Mouse (Mus musculus) hindbrain, embryonic 15.5 days (tissue): ENCODE measurements around the gene Ptgr2. TPM values are rescaled to one million over a fixed set of nuclear protein-coding genes. Genes with fewer than 3 reads are reported as not detected.
"Not testable (repeated sequence)": the region's sequence is repeated elsewhere in the genome, so short reads cannot be mapped to it uniquely, and the experiment has no call there.

Experiments
- ATAC-seq: fragments of 200-750 bp; cut with Nextera tagmentation; 2 replicates; pipeline ENCODE4 v1.8.0; 2017; ENCODE audit warnings: low read depth, moderate number of reproducible peaks, moderate TSS enrichment; ENCODE audit not compliant: low FRiP score
- H3K27ac ChIP-seq: fragments of 300-500 bp; sonication (generic); replicated peaks from 2 replicates; pipeline ENCODE4 v1.5.1; 2015; ENCODE audit warnings: mild to moderate bottlenecking, inconsistent platforms
- H3K27me3 ChIP-seq: fragments of 300-500 bp; sonication (generic); 2 replicates; pipeline ENCODE4 v1.6.1; 2015; ENCODE audit warnings: control low read depth, inconsistent platforms
- H3K36me3 ChIP-seq: fragments of 300-500 bp; sonication (generic); 2 replicates; pipeline ENCODE4 v1.6.1; 2015; ENCODE audit warnings: control low read depth, inconsistent platforms
- H3K4me1 ChIP-seq: fragments of 300-500 bp; sonication (generic); replicated peaks from 2 replicates; pipeline ENCODE4 v1.6.1; 2015; ENCODE audit warnings: control low read depth, inconsistent platforms
- H3K4me2 ChIP-seq: fragments of 300-500 bp; sonication (generic); 2 replicates; pipeline ENCODE4 v1.6.1; 2015; ENCODE audit warnings: moderate library complexity, mild to moderate bottlenecking, inconsistent platforms
- H3K4me3 ChIP-seq: fragments of 300-500 bp; sonication (generic); 2 replicates; pipeline ENCODE4 v1.5.1; 2015; ENCODE audit warnings: mild to moderate bottlenecking, inconsistent platforms
- H3K9ac ChIP-seq: fragments of 300-500 bp; sonication (generic); 2 replicates; pipeline ENCODE4 v1.6.1; 2015; ENCODE audit warnings: inconsistent platforms
- H3K9me3 ChIP-seq: fragments of 300-500 bp; sonication (generic); 2 replicates; pipeline ENCODE4 v1.6.1; 2016; ENCODE audit warnings: control low read depth, inconsistent platforms
- WGBS: fragments of 180-500 bp; shearing (Covaris S2); methylation state at CpG from one replicate; pipeline ENCODE4 v1.1.7; 2015; 5-methylcytosine and 5-hydroxymethylcytosine counted together
- polyA plus RNA-seq: library from polyadenylated mRNA; unstranded; fragments of >200 nt; fragmentation: Nextera tagmentation; extraction: Ambion mirVana; gene quantifications from 2 replicates; pipeline ENCODE4 v1.2.1, GENCODE M21; 2015

Ptgr2 gene
- polyA plus RNA-seq, 1 experiment from 2014 or later, result 13.6 TPM

GRCm38 (mm10) chr12:84316006-84316405 lies 31.0 kb downstream of the Ptgr2 start:
- Histone ChIP-seq H3K27ac (peak overlapping the region; percentile 90), H3K27me3 (no peaks in the 10 kb centered on the region), H3K9me3 (no peaks in the 10 kb centered on the region), H3K36me3 (no peaks in the 10 kb centered on the region), H3K4me3 (peak overlapping the region; percentile 86), H3K4me1 (peaks cover 20% of the 10 kb centered on the region), H3K9ac (peak overlapping the region; percentile 95), H3K4me2 (peak overlapping the region; percentile 82)
- ATAC-seq, result no peak
- 46% methylated on average over 7 of the region's 7 CpGs for WGBS

- Histone ChIP-seq H3K9ac (peak within 1 kb of the TSS; percentile 95), H3K36me3 (no peaks in the 10 kb centered on the region), H3K4me2 (peak within 1 kb of the TSS; percentile 82), H3K4me3 (peak within 1 kb of the TSS; percentile 86), H3K9me3 (no peaks in the 10 kb centered on the region), H3K4me1 (peaks cover 23% of the 10 kb centered on the region), H3K27ac (peak within 1 kb of the TSS; percentile 90), H3K27me3 (no peaks in the 10 kb centered on the region)
- ATAC-seq, result peak; percentile 96
- under 1% methylated on average over 77 of the region's 77 CpGs for WGBS
Observed at GRCm38 (mm10) chr12:84316721-84317621, 31.9 kb downstream of the Ptgr2 start, which contains the start of gene Zfp410. Zfp410 (plus strand) TSS chr12:84316852.

- H3K9ac ChIP-seq, result no peak overlapping the region
- ATAC-seq, result no peak
Observed at GRCm38 (mm10) chr12:84327111-84327512, 42.1 kb downstream of the Ptgr2 start.

GRCm38 (mm10) chr12:84336963-84337625 lies 52.1 kb downstream of the Ptgr2 start:
- Histone ChIP-seq H3K4me2 (no peak overlapping the region), H3K27me3 (no peaks in the 10 kb centered on the region), H3K4me1 (no peaks in the 10 kb centered on the region), H3K36me3 (peaks cover 64% of the 10 kb centered on the region), H3K4me3 (no peak overlapping the region), H3K9me3 (no peaks in the 10 kb centered on the region), H3K27ac (no peak overlapping the region), H3K9ac (no peak overlapping the region)
- no peak for ATAC-seq
- WGBS, result 91% methylated on average over 11 of the region's 11 CpGs

More at GRCm38 (mm10) chr12:84327111-84327512, 42.1 kb downstream of the Ptgr2 start:
- H3K4me1 ChIP-seq, result no peaks in the 10 kb centered on the region
- H3K27me3 ChIP-seq, result no peaks in the 10 kb centered on the region
- no peak overlapping the region for H3K4me3 ChIP-seq
- WGBS, result 86% methylated on average over 4 of the region's 4 CpGs
- no peaks in the 10 kb centered on the region for H3K9me3 ChIP-seq
- H3K27ac ChIP-seq, result no peak overlapping the region
- H3K4me2 ChIP-seq, result no peak overlapping the region
- peaks cover 47% of the 10 kb centered on the region for H3K36me3 ChIP-seq

- no peak for ATAC-seq
- Histone ChIP-seq H3K4me2 (no peak overlapping the region), H3K4me1 (no peaks in the 10 kb centered on the region), H3K9me3 (no peaks in the 10 kb centered on the region), H3K9ac (no peak overlapping the region), H3K4me3 (no peak overlapping the region), H3K36me3 (peaks cover 70% of the 10 kb centered on the region), H3K27me3 (no peaks in the 10 kb centered on the region), H3K27ac (no peak overlapping the region)
- 37% methylated on average over 2 of the region's 2 CpGs for WGBS
Observed at GRCm38 (mm10) chr12:84347192-84347591, 62.2 kb downstream of the Ptgr2 start.

GRCm38 (mm10) chr12:84358699-84359098 lies 73.7 kb downstream of the Ptgr2 start:
- H3K9ac ChIP-seq, ATAC-seq, H3K27me3 ChIP-seq, H3K4me3 ChIP-seq, H3K27ac ChIP-seq, H3K4me2 ChIP-seq, H3K9me3 ChIP-seq: not testable (repeated sequence)
- 89% methylated on average over 2 of the region's 2 CpGs for WGBS
- H3K4me1 ChIP-seq, result peaks cover 23% of the 10 kb centered on the region
- H3K36me3 ChIP-seq, result peaks cover 34% of the 10 kb centered on the region

GRCm38 (mm10) chr12:84361555-84362489 lies 76.8 kb downstream of the Ptgr2 start, which contains the start of the genes Coq6 and Fam161b:
Coq6 (plus strand) TSS chr12:84361657.
Fam161b (minus strand) TSS chr12:84361833.
- Histone ChIP-seq H3K27me3 (no peaks in the 10 kb centered on the region), H3K4me1 (peaks cover 24% of the 10 kb centered on the region), H3K36me3 (peaks cover 6% of the 10 kb centered on the region), H3K27ac (peak within 1 kb of the TSS; percentile 79), H3K4me3 (peak within 1 kb of the TSS; percentile 97), H3K9me3 (no peaks in the 10 kb centered on the region), H3K4me2 (peak within 1 kb of the TSS; percentile 81), H3K9ac (peak within 1 kb of the TSS; percentile 88)
- under 1% methylated on average over 51 of the region's 51 CpGs for WGBS
- peak; percentile 99 for ATAC-seq

GRCm38 (mm10) chr12:84362872-84363271 lies 77.8 kb downstream of the Ptgr2 start:
- H3K4me2 ChIP-seq, result peak overlapping the region; percentile 81
- no peak for ATAC-seq
- H3K4me3 ChIP-seq, result peak overlapping the region; percentile 97
- peaks cover 12% of the 10 kb centered on the region; the same call in 1 of the 2 replicates for H3K36me3 ChIP-seq
- H3K4me1 ChIP-seq, result peaks cover 24% of the 10 kb centered on the region
- WGBS, result 69% methylated on average over 2 of the region's 2 CpGs
- H3K27me3 ChIP-seq, result no peaks in the 10 kb centered on the region
- H3K9me3 ChIP-seq, result no peaks in the 10 kb centered on the region
- H3K27ac ChIP-seq, result no peak overlapping the region
- H3K9ac ChIP-seq, result 0 out of 2 replicates have a peak overlapping the region, but pooled peaks have one; percentile 19

GRCm38 (mm10) chr12:84364291-84364690 lies 79.3 kb downstream of the Ptgr2 start:
- Histone ChIP-seq H3K27me3 (no peaks in the 10 kb centered on the region), H3K4me3 (no peak overlapping the region), H3K4me2 (no peak overlapping the region), H3K9me3 (no peaks in the 10 kb centered on the region), H3K9ac (no peak overlapping the region), H3K36me3 (peaks cover 23% of the 10 kb centered on the region), H3K27ac (no peak overlapping the region), H3K4me1 (peaks cover 24% of the 10 kb centered on the region)
- no peak for ATAC-seq
- 88% methylated on average over 9 of the region's 9 CpGs for WGBS

- ATAC-seq, result no peak
- 94% methylated on average over 6 of the region's 6 CpGs for WGBS
Observed at GRCm38 (mm10) chr12:84365137-84365536, 80.1 kb downstream of the Ptgr2 start.

More at GRCm38 (mm10) chr12:84365137-84365536, 80.1 kb downstream of the Ptgr2 start:
- Histone ChIP-seq H3K4me1 (peaks cover 24% of the 10 kb centered on the region), H3K9ac (no peak overlapping the region), H3K4me2 (no peak overlapping the region), H3K9me3 (no peaks in the 10 kb centered on the region), H3K36me3 (peaks cover 30% of the 10 kb centered on the region), H3K27me3 (no peaks in the 10 kb centered on the region), H3K4me3 (no peak overlapping the region), H3K27ac (no peak overlapping the region)
